Mouse (Mus musculus) WW6 (cell line): Measurements from ENCODE around the gene Kpna7.
A peak's percentile ranks its signal among the peaks of the same experiment; 100 is the strongest.
"Not testable (repeated sequence)": the region's sequence is repeated elsewhere in the genome, so short reads cannot be mapped to it uniquely, and the experiment has no call there.

Experiments used
- DNase-seq: peaks from one replicate; pipeline ENCODE4 v3.0.0-alpha.2; 2013; ENCODE audit warnings: low read depth, low spot score

Kpna7 gene

GRCm38 (mm10) chr5:145020712-145021111 is 63.1 kb downstream of the Kpna7 start:
- not testable (repeated sequence) for DNase-seq

DNA sequence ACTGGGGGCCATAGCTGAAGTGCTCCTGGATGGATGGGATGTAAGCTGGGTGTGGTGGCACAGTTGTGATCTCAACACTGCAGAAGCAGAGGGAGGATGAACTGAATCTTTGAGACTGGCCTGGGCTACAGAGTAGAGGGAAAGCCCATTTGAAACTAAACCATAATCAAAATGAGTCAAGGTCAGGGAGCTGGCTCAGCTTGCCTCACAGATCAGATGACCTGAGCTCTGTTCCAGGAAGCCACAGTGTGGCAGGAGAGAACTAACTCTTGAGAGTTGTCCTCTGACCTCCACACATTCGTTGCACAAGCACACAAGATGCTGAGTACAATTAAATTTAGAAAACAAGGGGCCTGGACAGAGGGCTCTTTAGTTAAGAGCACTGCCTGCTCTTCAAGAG is 63.6 kb downstream of the Kpna7 start:
- DNase-seq = not testable (repeated sequence)

- not testable (repeated sequence) for DNase-seq
Measured at GRCm38 (mm10) chr5:145016761-145017160, 67.1 kb downstream of the Kpna7 start.

GRCm38 (mm10) chr5:145014278-145014677 is 69.6 kb downstream of the Kpna7 start:
- no peak for DNase-seq

- no peak for DNase-seq
Measured at GRCm38 (mm10) chr5:145008878-145009659, 74.8 kb downstream of the Kpna7 start.

- no peak for DNase-seq
Measured at GRCm38 (mm10) chr5:145005596-145005995, 78.2 kb downstream of the Kpna7 start.

GRCm38 (mm10) chr5:145004495-145004894 is 79.3 kb downstream of the Kpna7 start:
- DNase-seq = no peak

DNA sequence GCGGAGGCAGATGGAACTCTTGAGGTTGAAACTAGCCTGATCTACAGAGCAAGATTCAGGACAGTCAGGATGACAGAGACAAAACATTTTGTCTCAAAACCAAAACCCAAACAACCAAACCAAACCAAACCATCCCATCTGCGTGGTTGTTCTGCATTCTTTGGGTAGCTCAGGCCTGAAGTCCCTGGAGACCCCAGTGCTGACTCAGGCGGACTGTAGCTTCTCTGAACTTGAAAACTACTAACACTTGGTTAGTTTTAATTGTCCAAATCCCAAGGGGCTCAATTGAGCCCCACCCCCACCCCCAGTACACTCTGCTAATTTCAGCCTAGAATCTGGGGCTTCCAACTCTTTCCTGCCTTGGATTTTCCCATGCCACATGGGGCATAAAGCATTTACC is 80.5 kb downstream of the Kpna7 start:
- no peak for DNase-seq

- DNase-seq = peak; percentile 49
Measured at GRCm38 (mm10) chr5:144998491-144998890, 85.3 kb downstream of the Kpna7 start.

GRCm38 (mm10) chr5:144990481-144990880 is 93.3 kb downstream of the Kpna7 start:
- DNase-seq = no peak

DNA sequence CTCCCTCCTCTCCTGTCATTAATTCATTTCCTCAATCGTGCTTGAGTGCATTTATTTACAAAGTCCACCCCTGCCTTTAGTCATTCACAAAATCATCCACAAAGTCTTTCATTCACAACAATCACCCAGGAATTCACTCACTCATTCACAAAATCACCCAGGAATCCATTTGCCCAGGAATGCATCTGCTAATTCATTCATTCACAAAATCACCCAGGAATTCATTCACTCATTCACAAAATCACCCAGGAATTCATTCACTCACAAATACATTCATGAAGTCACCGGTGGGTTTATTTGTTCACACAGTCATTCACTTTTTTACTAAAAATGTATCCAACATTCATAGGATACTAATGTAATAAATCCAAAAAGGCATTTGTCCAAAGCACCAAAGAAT is 93.8 kb downstream of the Kpna7 start:
- DNase-seq = no peak

DNA sequence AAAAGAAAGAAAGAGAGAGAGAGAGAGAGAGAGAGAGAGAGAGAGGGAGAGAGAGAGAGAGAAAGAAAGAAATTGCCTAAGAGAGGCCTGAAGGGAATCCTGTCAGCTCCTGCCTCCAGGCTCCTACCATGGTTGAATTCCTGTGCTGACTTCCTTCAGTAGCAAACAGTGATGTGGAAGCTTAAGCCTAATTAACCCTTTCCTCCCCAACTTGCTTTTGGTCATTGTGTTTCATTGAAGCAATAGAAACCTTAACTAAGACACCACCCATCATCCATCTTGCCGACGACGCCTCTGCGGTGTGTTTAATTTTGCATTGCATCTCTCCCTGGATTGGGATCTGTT is 94.8 kb downstream of the Kpna7 start:
- DNase-seq = no peak

DNA sequence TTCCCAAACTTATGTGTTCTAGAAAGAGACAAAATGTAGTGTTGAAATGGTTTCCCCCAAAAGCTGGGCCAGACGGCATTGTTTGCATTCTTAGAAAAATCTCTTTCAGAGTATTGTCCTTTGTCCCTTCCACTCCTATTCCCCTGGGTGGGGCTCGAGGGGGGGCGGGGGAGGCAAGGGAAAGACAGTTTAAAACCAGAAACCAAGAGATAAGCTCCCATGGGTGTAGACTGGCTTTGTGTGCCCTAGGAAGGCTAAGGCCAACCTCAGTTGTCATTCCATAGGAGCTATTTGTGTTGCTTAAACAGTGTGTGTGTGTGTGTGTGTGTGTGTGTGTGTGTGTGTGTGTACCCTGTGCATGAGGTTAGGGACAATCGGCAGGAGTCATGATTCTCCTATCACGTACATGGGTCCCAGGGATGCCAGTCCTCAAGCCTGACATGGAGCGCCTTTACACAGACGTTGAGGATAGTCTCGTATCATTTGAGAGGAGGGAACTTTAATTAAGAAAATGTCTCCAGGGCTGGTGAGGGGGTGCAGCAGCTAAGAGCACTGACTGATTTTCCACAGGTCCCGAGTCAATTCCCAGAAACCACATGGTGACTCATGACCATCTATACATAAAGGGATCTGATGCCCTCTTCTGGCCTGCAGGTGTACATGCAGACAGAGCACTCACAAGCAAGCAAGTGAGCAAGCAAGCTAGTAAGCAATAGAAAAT is 95.3 kb downstream of the Kpna7 start:
- DNase-seq = peak; percentile 46

DNA sequence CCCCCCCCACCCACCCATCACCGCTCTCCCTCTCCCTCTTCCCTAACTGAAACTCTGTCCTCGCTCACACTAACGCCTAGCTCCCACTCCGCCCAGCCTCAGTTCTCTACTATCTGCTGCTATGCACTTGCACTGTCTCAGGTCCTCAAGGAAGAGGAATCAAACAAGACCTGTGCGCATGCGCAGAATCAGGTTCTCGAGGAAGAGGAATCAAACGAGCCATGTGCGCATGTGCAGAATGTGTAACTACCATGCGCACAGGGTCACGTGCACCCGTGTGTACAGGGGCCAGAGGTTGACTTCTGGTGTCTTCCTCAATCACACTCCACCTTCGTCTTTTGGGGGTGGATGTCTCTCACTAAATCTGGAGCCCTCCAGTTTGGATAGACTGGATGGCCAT is 96.3 kb downstream of the Kpna7 start:
- DNase-seq = no peak

GRCm38 (mm10) chr5:144984839-144985238 is 99.0 kb downstream of the Kpna7 start:
- no peak for DNase-seq

- no peak for DNase-seq
Measured at GRCm38 (mm10) chr5:144983227-144983626, 100.6 kb downstream of the Kpna7 start.

DNA sequence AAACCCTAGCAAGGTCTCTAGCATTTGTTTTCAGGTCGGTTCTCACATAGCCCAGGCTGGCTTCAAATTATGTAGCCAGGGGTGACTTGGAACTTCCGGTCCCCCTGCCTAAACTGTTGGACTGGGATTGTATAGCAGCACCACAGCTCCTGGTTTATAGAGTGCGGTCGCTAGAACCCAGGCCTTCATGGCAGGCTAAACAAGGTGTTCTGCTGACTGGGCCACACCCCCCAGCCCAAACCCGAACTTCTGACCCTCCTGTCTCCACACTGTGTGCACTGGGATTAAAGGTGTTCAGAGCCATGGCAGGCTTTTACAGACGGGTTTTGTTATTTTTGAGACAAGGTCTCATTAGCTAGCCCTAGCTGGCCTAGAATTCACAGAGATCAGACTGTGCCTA is 104.7 kb downstream of the Kpna7 start:
- DNase-seq = no peak

- no peak for DNase-seq
Measured at GRCm38 (mm10) chr5:144978533-144979107, 105.2 kb downstream of the Kpna7 start.

GRCm38 (mm10) chr5:144971266-144971665 is 112.6 kb downstream of the Kpna7 start:
- no peak for DNase-seq

- DNase-seq = peak; percentile 78
Measured at GRCm38 (mm10) chr5:144965639-144966351, 118.0 kb downstream of the Kpna7 start, which contains the start of gene Smurf1. Gene Smurf1, minus strand, starts transcription at chr5:144965847.

- peak; percentile 91 for DNase-seq
Measured at GRCm38 (mm10) chr5:144964872-144965638, 118.8 kb downstream of the Kpna7 start.
